Mouse (Mus musculus) right cerebral cortex, adult 2 months (tissue): ENCODE measurements around the gene Thrsp.
A peak's percentile ranks its signal among the peaks of the same experiment; 100 is the strongest.
"Not testable (repeated sequence)": the region's sequence is repeated elsewhere in the genome, so short reads cannot be mapped to it uniquely, and the experiment has no call there.

Source experiments
- DNase-seq, 2 experiments: peaks; one replicate each; pipeline ENCODE4 v3.0.0; 2021 to 2022; ENCODE audit warnings: low spot score in 2 of 2

Gene Thrsp

DNA sequence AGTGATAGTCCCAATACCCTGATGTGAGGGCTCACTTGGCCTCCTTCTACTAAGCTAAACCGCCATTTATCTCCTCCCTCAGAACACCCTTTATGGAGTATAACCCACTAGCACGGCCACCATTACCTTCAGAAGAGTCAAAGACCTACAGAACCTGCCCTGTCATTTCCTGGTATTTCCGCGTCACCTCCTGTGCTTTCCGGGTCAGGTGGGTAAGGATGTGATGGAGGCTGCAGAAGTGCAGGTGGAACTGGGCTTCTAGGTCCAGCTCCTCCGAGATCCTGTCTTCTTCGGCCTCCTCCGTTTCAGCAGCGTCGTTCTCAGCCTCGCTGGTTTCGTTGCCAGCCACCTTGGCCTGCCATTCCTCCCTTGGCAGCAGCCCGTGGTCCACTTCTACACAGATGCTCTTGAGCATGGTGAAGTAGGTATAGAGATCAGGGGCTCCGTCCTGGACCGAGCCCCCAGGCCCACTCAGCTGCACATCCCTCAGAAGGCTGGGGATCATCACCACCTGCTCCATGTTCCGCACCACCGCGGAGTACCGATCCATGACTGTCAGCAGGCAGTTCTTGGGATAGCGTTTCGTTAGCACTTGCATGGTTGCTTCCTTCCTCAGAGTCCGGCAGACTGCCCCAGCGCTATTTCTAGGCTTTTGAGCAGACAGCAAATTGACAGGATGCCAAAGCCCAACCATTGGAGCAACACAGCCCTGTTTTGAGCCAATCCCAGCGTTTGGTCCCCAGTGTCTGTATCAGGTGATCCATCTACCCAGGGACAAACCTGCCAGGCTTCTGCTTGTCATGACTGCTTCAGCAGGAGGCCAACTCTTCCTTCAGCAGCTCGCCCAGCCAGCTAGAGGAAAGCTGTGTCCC is at the start of gene Thrsp:
Gene Thrsp, minus strand, starts transcription at position 825 of the 872 bp plus-strand sequence.
- DNase-seq = peak; percentile 64 to 70

DNA sequence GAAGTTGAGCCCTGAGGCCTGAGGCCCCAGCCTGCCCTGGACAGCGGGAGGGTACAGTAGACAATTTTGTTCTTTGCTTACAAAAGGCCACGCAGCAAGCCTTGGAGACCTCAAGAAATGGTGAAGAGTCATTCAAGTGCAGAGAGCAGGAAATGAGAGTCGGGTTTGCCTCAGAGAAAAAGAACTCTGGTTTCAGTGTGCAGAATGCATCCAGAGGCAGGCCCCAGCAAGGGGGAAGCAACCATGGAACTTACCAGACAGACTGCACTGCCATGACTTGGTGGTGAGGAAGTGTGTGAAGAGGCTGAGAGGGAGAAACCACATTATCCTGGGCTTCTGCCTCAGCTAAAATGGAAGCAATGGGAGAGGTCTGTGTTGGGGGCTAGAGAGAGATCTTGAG is 38.0 kb upstream of the Thrsp start:
- DNase-seq = no peak

DNA sequence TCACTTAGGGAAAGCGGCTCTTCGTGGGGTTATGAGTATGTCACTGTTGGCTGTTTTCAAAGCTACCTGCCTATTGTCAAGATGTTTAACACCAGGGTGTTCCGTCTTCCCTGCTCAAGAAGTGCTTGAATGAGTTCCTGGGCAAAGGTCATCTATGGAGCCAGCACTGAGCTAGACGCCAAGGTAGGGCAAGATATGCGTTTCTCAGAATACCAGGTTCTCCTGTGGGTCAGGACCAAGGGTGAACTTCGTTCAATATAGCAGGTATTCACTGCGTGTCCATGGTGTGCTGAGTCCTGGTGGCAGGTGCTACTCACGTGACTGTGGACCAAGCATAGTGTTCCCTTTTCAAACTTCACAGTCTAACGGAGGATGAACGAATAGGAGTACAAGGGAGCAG is 37.3 kb upstream of the Thrsp start:
- DNase-seq = no peak

DNA sequence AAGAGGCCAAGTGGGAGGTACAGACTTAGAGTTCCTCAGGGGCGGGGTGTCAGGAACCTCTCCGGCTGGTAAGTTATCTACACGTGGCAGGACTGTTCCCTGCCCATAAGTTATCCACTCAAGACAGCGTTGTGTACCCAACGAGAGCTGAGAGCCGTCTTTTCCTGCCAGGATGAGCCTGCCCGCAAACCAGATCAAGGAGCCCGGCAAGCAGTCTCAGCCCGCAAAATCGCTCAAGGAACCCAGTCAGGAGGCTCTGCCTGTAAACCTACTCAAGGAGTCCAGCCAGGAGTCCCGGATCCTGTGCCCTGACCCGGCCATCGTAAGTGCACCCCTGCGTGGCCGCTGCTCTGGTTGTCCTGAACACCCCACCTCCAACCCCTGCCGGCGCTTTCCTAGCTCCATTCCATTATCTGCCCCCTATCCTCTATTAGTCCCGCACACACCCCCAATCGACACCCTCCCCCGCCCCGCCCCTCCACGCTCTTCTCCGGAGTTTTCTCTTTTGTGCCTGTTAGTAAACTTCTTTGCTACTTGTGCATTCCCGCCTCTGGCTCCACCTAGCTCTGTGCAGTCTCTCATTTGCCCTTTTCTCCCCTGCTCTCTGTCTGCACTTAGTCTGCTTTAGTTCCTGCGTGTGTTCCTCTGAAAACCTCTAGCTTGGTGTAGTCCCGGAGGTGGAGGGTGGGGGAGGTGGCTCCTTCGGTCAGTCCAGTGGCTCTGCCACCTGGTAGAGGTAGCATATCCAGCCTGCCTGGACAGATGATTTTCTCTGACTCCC is 35.8 kb upstream of the Thrsp start:
- DNase-seq = no peak

DNA sequence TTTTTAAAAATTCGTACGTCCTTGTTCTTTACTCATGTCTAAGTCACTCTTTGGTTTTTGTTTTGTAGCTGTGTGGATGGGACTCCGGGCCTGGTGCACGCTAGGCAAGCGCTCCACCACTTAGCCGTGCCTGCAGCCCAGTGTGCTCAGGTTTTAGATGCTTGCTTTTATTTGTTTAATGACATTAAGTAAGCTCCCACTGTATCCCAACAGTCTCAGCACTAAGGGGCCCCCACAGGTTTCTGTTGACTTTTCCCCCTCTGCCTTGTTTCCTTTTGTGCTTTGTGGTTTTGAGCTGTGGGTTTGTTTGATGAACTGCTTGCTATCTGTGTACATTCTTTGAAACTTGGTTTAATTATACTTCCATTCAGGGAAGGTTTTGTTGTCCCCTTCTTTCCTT is 34.7 kb upstream of the Thrsp start:
- DNase-seq = no peak

DNA sequence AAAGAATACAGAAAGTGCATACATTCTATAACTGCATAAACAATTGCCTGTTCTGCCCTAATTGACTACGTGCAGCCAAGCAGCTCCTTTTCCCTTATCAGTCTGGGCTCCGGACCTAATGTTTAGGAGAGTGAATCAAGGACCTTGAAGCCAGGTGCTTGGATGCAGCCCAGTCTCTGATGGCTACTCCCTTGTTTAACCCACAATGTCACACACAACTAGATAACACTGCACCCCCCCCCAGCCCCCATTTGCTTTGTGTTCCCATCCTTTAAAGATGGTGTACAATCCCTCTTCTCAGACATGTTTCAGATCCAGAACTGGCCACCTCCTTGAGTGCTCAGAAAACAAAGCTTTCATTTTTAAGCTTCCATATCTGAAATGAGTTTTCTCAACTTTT is 33.5 kb upstream of the Thrsp start, which contains the start of gene Kctd14:
Gene Kctd14, plus strand, starts transcription at position 301 of the 400 bp plus-strand sequence.
- not testable (repeated sequence) for DNase-seq

DNA sequence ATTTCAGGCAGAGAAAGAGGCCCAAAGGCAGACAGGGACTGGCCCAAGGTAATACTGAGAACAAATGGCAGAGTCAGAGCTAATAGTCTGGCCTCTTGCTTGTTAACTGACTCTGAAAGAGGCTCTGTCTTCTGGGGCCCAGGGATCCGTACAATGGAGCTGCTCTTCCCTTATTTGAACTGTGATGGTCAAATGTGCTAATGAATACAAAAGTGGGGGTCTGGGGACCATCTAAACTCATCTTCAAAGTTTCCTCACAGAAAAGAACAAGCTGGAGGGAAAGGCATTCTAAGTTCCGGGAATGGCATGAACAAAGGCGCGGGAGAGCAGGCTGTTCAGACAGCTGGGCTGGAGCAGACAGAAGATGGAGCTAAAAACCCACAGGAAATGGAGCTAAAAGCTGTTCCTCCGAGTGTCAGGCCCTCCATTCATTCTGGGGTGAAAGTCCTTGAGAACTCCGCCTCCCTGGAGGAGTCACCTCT is 29.6 kb upstream of the Thrsp start:
- peak in 1 of 2 experiments; percentile 18 for DNase-seq

DNA sequence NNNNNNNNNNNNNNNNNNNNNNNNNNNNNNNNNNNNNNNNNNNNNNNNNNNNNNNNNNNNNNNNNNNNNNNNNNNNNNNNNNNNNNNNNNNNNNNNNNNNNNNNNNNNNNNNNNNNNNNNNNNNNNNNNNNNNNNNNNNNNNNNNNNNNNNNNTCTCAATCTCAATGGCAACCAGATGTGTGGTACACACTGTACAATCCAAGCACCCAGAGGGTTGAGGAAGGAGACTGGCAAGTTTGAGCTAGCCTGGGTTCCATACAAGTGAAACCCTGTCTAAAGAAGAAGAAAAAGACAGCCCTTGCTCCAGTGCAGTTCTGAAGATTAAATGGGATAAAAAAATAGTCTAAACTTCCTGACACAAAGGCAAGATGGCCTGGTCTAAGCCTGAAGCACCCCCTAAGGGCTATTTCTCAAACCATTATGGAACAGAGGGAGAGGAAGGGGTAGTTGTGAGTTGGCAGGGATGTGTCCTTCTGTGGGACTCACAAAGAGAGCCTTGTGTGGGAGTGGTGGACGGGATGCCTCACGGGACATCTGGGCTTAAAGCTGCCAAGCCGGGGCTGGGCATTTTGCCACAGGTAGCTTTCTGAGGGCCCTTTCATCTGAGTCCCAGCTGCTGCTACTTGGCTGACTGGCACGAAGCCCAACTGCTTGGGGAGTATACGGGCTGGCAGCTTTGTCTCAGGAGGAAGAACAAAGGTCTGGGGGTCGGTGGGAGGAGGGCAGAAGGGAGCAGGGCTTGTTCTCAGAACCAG is 28.8 kb upstream of the Thrsp start:
- peak; percentile 84 to 85 for DNase-seq

DNA sequence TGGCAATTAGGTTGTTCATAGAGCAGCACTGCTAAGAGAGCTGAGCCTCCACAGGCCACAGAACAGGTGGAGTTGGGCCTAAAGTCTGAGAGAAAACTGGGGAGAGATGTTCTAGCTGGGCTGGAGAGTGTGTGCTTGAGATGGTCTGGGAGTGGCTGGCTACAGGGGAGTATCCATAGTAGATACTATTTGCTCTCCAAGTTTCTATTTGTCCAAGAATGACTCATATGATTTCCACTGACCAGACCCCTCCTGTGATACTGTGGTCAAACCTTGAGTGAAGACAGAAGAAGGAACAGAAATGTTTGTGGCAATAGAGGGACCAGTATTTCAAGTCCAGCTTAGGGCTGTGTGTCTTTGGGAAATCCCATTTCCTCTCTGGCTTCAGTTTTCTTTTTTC is 21.5 kb upstream of the Thrsp start:
- DNase-seq = no peak

DNA sequence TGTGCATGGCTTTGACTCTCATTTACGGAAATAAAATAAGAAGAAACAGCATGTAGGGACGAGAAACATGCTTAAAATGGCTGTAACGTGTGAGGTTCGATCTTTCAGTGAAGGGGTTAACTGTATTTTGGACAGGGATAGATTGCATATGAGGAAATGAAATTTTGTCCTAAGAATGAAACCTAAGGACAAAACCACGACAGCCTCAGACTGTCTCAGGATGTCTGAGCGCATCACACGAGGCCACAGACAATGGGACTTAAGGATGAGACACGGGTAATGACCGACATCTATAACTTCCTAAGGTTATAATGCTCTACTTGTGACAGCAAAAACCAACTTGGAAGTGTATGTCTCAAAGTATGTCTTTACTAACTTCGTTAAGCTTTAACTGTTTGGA is 17.0 kb upstream of the Thrsp start:
- DNase-seq = no peak

DNA sequence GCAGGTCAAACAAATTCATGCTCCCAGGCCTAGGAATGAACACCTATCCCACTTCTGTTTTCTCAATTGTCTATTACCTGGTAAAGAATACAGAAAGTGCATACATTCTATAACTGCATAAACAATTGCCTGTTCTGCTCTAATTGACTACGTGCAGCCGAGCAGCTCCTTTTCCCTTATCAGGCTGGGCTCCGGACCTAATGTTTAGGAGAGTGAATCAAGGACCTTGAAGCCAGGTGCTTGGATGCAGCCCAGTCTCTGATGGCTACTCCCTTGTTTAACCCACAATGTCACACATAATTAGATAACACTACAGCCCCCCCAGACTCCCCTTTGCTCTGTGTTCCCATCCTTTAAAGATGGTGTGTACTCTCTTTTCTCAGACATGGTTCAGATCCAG is 16.0 kb upstream of the Thrsp start:
- not testable (repeated sequence) for DNase-seq

DNA sequence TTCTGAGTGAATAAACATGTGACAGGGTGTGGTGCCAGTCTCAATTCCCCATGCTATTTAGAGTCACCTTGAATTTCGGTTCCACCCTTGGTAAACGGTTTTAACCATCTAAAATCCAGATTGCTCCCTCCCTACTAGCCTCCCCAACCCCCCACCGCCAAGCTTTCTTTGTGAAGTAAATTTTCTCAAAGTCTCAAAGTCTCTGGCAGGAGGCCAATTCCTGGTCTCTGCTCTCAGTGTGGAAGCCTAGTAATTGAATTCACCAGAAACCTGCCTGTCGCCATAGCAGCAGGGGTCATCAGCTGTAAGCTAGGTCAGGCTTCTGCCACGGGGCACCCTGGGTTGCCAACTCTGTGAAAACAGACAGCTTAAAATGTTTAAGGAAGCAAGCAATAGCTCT is 12.2 kb upstream of the Thrsp start:
- no peak for DNase-seq

DNA sequence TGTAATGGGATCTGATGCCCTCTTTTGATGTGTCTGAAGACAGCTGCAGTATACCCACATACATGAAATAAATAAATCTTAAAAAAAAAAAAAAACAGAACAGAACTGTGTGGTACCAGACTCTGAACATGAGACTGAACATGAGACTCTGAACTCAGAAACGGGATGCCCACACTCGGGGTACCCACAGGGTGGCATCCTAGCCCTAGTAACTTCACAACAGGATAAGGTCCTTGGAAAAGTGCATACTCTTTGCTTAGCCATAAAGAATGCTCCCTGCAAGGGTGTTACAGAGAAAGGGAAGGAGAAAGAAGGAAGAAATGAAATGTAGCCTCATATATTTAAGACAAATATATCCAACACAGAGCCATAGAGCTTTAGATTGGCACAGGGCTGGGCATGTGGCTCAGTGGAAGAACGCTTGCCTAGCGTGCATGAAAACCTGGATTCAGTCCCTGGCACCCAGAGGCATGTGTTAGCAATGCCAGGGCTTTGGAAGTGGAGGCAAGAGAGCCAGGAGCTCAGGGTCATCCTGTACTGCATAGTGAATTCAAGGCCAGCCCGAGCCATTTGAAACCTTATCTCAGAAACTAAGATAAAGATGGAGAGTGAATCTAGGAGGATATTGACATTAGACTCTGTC is 10.4 kb upstream of the Thrsp start:
- no peak for DNase-seq

DNA sequence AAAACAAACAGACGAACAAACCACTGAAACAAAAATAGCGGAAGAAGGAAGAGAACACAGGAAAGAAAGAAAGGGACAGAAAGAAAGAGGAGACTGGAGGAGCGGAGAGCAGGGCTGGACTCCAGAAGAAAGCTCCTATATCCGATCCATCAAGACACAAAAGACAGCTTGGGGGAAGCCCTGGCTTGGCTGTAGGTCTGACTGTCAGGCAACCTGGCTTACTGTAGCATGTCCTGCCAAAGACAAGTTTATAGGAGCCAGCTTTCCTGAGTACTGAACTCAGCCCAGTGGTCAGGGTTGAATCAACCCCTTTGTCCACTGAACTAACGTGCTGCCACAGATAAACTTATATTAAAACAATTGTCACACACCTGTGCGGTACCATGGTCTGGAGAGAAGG is 9.8 kb upstream of the Thrsp start:
- DNase-seq = no peak

DNA sequence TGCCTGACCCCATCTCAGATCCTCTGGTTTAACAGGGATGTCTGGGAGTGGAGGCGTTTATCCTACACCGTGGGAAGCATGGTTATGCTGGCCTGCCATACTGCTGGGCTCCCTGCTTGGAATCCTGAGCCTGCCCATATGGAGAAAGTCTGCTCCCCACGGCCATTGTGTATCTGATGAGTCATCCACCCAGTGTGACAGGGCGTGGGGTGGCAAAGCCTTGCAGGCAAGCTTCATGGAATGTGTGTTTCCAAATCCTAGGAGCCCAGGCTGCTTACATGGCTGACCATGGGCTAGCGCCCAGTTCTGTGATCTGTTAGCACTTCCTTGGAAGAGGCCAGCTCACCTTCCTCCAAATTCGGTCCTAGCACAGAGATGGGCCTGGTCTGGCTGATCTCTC is 9.0 kb upstream of the Thrsp start:
- DNase-seq = no peak

DNA sequence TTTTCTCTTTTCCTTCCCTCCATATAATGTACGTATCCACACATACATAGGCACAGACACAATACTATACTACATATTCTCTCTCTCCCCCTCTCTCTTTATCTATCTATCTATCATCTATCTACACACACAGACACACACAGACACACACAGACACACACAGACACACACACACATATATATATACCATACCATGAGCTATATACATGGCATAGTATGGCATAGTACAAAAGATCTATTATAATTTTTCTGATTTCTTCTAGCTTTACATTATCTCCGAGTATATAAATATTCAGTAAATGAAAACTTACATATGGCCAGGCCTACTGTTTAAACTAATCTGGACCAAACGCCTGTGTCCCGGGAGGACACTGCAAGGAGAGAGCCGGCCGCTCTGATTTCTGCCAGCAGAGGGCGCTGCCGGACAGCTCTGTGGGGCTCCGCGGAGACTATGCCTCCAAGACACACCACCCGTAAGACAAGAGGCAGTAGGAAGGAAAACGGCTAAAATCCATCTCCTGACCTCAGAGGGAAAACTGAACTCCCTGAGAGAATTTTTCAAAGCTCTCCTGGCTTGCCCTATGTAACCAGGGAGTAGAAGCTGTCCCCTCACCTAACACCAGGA is 7.2 kb upstream of the Thrsp start:
- DNase-seq = peak; percentile 88 to 90

DNA sequence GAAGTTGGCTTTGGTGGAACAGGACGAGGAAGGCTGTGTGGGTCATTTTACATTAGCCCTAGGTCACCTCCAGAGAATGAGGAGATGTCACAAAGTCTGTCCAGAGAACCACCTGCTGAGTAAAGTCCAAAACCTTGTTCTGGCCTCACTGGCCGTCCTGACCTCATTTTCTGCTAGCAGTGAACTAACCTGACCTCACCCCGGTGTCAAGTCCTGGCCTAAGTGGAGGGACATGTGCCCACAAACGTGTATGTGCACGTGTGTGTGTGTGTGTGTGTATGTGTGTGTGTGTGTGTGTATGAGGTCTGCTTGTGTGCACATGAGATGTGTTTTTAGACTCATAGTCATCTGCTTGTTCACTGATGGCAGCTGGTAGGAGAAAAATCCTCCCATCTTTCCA is 6.2 kb upstream of the Thrsp start:
- DNase-seq = no peak

DNA sequence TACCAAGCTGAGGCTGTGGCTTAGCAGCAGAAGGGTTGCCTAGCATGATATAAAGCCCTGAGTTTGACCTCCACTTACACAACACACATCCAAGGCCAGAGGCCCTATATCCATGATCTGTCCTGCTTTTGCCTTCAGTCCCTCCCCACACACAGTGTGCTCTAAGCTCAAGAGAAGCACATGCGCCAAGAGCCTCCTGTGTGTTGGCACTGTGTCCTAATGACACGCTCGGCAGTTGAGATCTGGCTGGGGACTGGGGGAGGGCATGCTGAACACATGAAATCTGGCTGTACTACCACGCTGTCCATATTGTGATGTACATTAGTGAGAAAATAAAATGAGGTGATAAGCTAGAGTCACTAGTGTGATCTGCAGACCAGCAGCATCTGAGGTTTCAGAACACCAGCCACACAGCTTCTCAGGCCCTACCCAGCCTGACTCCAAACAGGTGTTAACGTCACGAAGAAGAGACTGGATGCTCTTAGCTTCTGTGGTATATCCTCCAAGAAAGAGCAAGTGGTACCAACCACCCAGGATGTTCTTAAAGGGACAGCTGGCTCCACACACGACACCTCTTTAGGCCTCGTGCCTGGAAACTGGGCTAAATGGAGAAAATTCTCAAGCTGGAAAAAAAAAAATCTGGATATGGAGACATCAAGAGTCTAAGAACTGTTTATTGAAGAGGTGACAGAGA is 3.6 kb upstream of the Thrsp start:
- peak in 1 of 2 experiments; percentile 29 for DNase-seq

DNA sequence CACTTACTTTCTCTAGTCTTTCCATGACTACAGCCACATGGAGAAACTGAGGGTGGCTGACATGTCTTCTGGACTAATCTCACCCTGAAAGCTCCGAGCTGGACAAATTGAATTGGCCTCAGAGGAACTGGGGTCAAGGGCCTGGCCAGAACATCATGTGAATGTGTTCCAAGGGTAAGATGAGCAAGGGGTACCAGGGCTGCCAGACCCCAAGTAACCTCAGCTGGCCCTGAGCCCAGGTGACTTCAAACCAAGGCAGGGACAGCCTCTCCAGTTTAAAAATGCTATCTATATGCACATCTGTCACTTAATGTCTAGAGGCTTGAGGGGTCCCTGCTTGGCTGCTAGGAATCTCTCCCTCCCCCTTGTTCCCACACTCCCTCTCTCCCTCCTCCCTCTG is 2.9 kb upstream of the Thrsp start:
- DNase-seq = no peak

DNA sequence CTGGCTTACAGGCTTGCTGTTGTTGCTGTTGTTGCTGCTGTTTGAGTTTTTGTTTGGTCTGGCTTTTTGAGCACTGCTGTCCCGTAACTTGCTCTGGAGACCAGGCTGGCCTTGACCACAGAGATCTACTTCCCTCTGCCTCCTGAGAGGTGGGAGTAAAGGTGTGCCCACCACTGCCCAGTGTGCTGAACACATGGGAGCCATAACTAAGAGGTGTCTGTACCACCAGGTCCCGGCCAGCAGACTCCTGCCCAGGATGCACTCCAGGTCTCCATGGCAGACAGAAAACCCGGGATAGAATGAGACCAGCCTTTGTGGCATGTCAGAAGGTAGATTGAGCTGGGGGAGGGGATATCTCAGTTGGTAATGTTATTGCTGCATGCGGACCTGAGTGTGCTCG is 1.6 kb upstream of the Thrsp start:
- DNase-seq = no peak
